Mouse (Mus musculus) hindbrain, postnatal 0 days (tissue): ENCODE data around the gene Alox12b. TPM values are rescaled to one million over a fixed set of nuclear protein-coding genes. Genes with fewer than 3 reads are reported as not detected.

Experiments
- ATAC-seq: fragments of 200-750 bp; cut with Nextera tagmentation; 2 replicates; pipeline ENCODE4 v1.8.0; 2017; ENCODE audit warnings: mild to moderate bottlenecking, moderate TSS enrichment, moderate library complexity
- DNase-seq: peaks from one replicate; pipeline ENCODE4 v3.0.0-alpha.2; 2015; ENCODE audit warnings: low spot score
- H3K27ac ChIP-seq: fragments of 300-500 bp; sonication (generic); 2 replicates; pipeline ENCODE4 v1.5.1; 2014; ENCODE audit warnings: mild to moderate bottlenecking
- H3K27me3 ChIP-seq: fragments of 300-500 bp; sonication (generic); 2 replicates; pipeline ENCODE4 v1.6.1; 2014; ENCODE audit warnings: low read length, mixed read lengths; ENCODE audit not compliant: insufficient read depth
- H3K36me3 ChIP-seq: fragments of 300-500 bp; sonication (generic); 2 replicates; pipeline ENCODE4 v1.6.1; 2014; ENCODE audit warnings: low read length, mixed read lengths; ENCODE audit not compliant: insufficient read depth
- H3K4me1 ChIP-seq: fragments of 300-500 bp; sonication (generic); 2 replicates; pipeline ENCODE4 v1.6.1; 2014; ENCODE audit warnings: antibody characterized with exemption, low read length, mixed read lengths; ENCODE audit not compliant: insufficient read depth
- H3K4me2 ChIP-seq: fragments of 300-500 bp; sonication (generic); 2 replicates; pipeline ENCODE4 v1.6.1; 2014; ENCODE audit warnings: low read depth, mild to moderate bottlenecking, low read length, moderate library complexity, mixed read lengths
- H3K4me3 ChIP-seq: fragments of 300-500 bp; sonication (generic); 2 replicates; pipeline ENCODE4 v1.5.1; 2014; ENCODE audit warnings: low read length
- H3K9ac ChIP-seq: fragments of 300-500 bp; sonication (generic); replicated peaks from 2 replicates; pipeline ENCODE4 v1.6.1; 2014; ENCODE audit warnings: mild to moderate bottlenecking, low read length, moderate library complexity, mixed read lengths
- H3K9me3 ChIP-seq: fragments of 300-500 bp; sonication (generic); 2 replicates; pipeline ENCODE4 v1.6.1; 2016; ENCODE audit warnings: low read length, mixed read lengths
- CTCF ChIP-seq: IDR thresholded peaks from 2 replicates; pipeline ENCODE4 v1.5.1; 2016; ENCODE audit warnings: antibody characterized with exemption, control low read depth, low read depth
- WGBS: fragments of 180-500 bp; shearing (Covaris S2); extraction: QIAGEN DNeasy Blood & Tissue Kit; methylation state at CpG from one replicate; pipeline ENCODE4 v1.1.7; 2014; 5-methylcytosine and 5-hydroxymethylcytosine counted together
- polyA plus RNA-seq: library from polyadenylated mRNA; unstranded; fragments of >200 nt; fragmentation: Nextera tagmentation; extraction: Ambion mirVana; gene quantifications from 2 replicates; pipeline ENCODE4 v1.2.1, GENCODE M21; 2015
- total RNA-seq: library from RNA; depleted of rRNA; stranded (reverse); fragments of >200 nt; gene quantifications from 2 replicates; pipeline ENCODE4 v1.2.3, GENCODE M21; 2014

Gene Alox12b
- total and polyA plus RNA-seq, 2 experiments from 2014 or later: 1.1 to 2.0 TPM

- ATAC-seq (no peak), DNase-seq (no peak)
- no peaks in the 10 kb centered on the region for H3K36me3 ChIP-seq
- H3K9ac ChIP-seq: no peak overlapping the region
- 56% methylated on average over 2 of the region's 2 CpGs for WGBS
- peaks cover 4% of the 10 kb centered on the region; the same call in 1 of the 2 replicates for H3K4me1 ChIP-seq
- peak overlapping the region; percentile 81 for H3K4me2 ChIP-seq
- H3K27me3 ChIP-seq: no peaks in the 10 kb centered on the region
- H3K4me3 ChIP-seq: peak overlapping the region; percentile 57
- H3K27ac ChIP-seq: peak overlapping the region; percentile 87; the same call in 1 of the 2 replicates
- H3K9me3 ChIP-seq: no peaks in the 10 kb centered on the region
- TF ChIP-seq CTCF: no peak
These were observed 30.1 kb upstream of the Alox12b start for GRCm38 (mm10) chr11:69126706-69127095.

GRCm38 (mm10) chr11:69128426-69129122 is 28.2 kb upstream of the Alox12b start:
- DNase-seq (no peak), ATAC-seq (no peak)
- 76% methylated on average over 8 of the region's 8 CpGs for WGBS
- peaks cover 4% of the 10 kb centered on the region; the same call in 1 of the 2 replicates for H3K4me1 ChIP-seq
- H3K27ac ChIP-seq: no peak overlapping the region
- H3K36me3 ChIP-seq: no peaks in the 10 kb centered on the region
- no peaks in the 10 kb centered on the region for H3K9me3 ChIP-seq
- H3K4me3 ChIP-seq: no peak overlapping the region
- no peak for TF ChIP-seq CTCF
- no peaks in the 10 kb centered on the region for H3K27me3 ChIP-seq
- H3K9ac ChIP-seq: no peak overlapping the region
- no peak overlapping the region for H3K4me2 ChIP-seq

- peak overlapping the region; percentile 41 for H3K4me3 ChIP-seq
- ATAC-seq (peak; percentile 68), DNase-seq (peak; percentile 54)
- H3K27ac ChIP-seq: peak overlapping the region; percentile 51; the same call in 1 of the 2 replicates
- H3K27me3 ChIP-seq: no peaks in the 10 kb centered on the region
- H3K9me3 ChIP-seq: no peaks in the 10 kb centered on the region
- WGBS: 18% methylated on average over 5 of the region's 5 CpGs
- H3K4me1 ChIP-seq: no peaks in the 10 kb centered on the region; the same call in none of the 2 replicates
- peak overlapping the region; percentile 47; the same call in 1 of the 2 replicates for H3K9ac ChIP-seq
- H3K4me2 ChIP-seq: peak overlapping the region; percentile 65
- TF ChIP-seq CTCF: no peak
- H3K36me3 ChIP-seq: no peaks in the 10 kb centered on the region
These were observed 23.2 kb upstream of the Alox12b start for GRCm38 (mm10) chr11:69133566-69133922.

DNA sequence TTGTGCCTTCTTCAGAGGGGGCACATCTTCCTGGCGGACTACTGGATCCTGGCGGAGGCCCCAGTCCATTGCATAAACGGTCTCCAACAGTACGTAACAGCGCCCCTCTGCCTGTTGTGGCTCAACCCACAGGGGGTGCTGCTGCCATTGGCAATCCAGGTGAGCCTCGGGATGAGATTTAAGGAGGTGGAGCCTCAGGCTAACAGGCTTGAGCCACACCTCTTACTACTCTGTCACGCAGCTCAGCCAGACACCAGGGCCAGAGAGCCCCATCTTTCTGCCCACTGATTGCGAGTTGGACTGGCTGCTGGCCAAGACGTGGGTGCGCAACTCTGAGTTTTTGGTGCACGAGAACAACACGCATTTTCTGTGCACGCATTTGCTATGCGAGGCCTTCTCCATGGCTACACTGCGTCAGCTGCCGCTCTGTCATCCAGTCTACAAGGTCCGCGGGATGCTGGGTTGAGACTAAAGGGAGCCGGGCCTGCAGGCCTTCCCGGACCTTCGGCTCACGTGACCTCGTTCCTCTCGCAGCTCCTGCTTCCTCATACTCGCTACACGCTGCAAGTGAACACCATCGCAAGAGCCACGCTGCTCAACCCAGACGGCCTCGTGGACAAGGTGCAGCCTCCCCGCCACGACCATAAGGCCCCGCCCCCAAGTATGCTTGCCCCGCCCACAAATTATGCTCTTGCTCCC is 22.7 kb upstream of the Alox12b start:
- peak; percentile 72 for TF ChIP-seq CTCF
- Histone ChIP-seq H3K4me3 (peak overlapping the region; percentile 41), H3K9me3 (no peaks in the 10 kb centered on the region), H3K27ac (peak overlapping the region; percentile 51), H3K36me3 (no peaks in the 10 kb centered on the region), H3K27me3 (no peaks in the 10 kb centered on the region), H3K4me1 (no peaks in the 10 kb centered on the region; the same call in none of the 2 replicates), H3K9ac (peak overlapping the region; percentile 47; the same call in 1 of the 2 replicates), H3K4me2 (peak overlapping the region; percentile 65)
- WGBS: 2% methylated on average over 34 of the region's 34 CpGs
- peak; percentile 73 for DNase-seq
- ATAC-seq: peak; percentile 85

GRCm38 (mm10) chr11:69134622-69134968 is 22.2 kb upstream of the Alox12b start:
- 32% methylated on average over 8 of the region's 8 CpGs for WGBS
- ATAC-seq: no peak
- Histone ChIP-seq H3K9ac (peak overlapping the region; percentile 47; the same call in 1 of the 2 replicates), H3K27ac (peak overlapping the region; percentile 51; the same call in 1 of the 2 replicates), H3K4me2 (peak overlapping the region; percentile 65), H3K4me3 (peak overlapping the region; percentile 41), H3K4me1 (no peaks in the 10 kb centered on the region; the same call in none of the 2 replicates), H3K36me3 (no peaks in the 10 kb centered on the region), H3K27me3 (no peaks in the 10 kb centered on the region), H3K9me3 (no peaks in the 10 kb centered on the region)
- TF ChIP-seq CTCF: no peak
- no peak for DNase-seq

GRCm38 (mm10) chr11:69135361-69135760 is 21.4 kb upstream of the Alox12b start:
- Histone ChIP-seq H3K27me3 (no peaks in the 10 kb centered on the region), H3K27ac (no peak overlapping the region), H3K4me1 (no peaks in the 10 kb centered on the region; the same call in none of the 2 replicates), H3K9ac (no peak overlapping the region), H3K4me3 (no peak overlapping the region), H3K4me2 (no peak overlapping the region), H3K36me3 (no peaks in the 10 kb centered on the region), H3K9me3 (no peaks in the 10 kb centered on the region)
- WGBS: 89% methylated on average over 6 of the region's 6 CpGs
- ATAC-seq (no peak), DNase-seq (no peak)
- no peak for TF ChIP-seq CTCF
